Mouse (Mus musculus) liver, embryonic 11.5 days (tissue): ENCODE results near the gene Tedc1. TPM values are rescaled to one million over a fixed set of nuclear protein-coding genes. Genes with fewer than 3 reads are reported as not detected.

Experiments used
- ATAC-seq: fragments of 200-750 bp; cut with Nextera tagmentation; replicated peaks from 2 replicates; pipeline ENCODE4 v1.8.0; 2017; ENCODE audit warnings: moderate number of reproducible peaks, mild to moderate bottlenecking, moderate TSS enrichment, moderate library complexity; ENCODE audit not compliant: low FRiP score
- DNase-seq: peaks from one replicate; pipeline ENCODE4 v3.0.0-alpha.2; 2017; ENCODE audit warnings: low spot score
- H3K27ac ChIP-seq: fragments of 300-500 bp; sonication (generic); 2 replicates; pipeline ENCODE4 v1.5.1; 2014; ENCODE audit warnings: mild to moderate bottlenecking, low read depth, low read length, control low read depth
- H3K27me3 ChIP-seq: fragments of 300-500 bp; sonication (generic); replicated peaks from 2 replicates; pipeline ENCODE4 v1.6.1; 2014; ENCODE audit warnings: low read length, mixed read lengths; ENCODE audit not compliant: control insufficient read depth, insufficient read depth
- H3K36me3 ChIP-seq: fragments of 300-500 bp; sonication (generic); 2 replicates; pipeline ENCODE4 v1.6.1; 2014; ENCODE audit warnings: mild to moderate bottlenecking, low read length, moderate library complexity, mixed read lengths; ENCODE audit not compliant: control insufficient read depth, insufficient read depth
- H3K4me1 ChIP-seq: fragments of 300-500 bp; sonication (generic); replicated peaks from 2 replicates; pipeline ENCODE4 v1.6.1; 2014; ENCODE audit warnings: low read length, mixed read lengths; ENCODE audit not compliant: control insufficient read depth, insufficient read depth
- H3K4me2 ChIP-seq: fragments of 300-500 bp; sonication (generic); 2 replicates; pipeline ENCODE4 v1.6.1; 2014; ENCODE audit warnings: mild to moderate bottlenecking, control low read depth, moderate library complexity
- H3K4me3 ChIP-seq: fragments of 300-500 bp; sonication (generic); 2 replicates; pipeline ENCODE4 v1.5.1; 2014; ENCODE audit warnings: low read depth, low read length, control low read depth
- H3K9ac ChIP-seq: fragments of 300-500 bp; sonication (generic); 2 replicates; pipeline ENCODE4 v1.6.1; 2014; ENCODE audit warnings: low read depth, low read length, control low read depth
- H3K9me3 ChIP-seq: fragments of 300-500 bp; sonication (generic); 2 replicates; pipeline ENCODE4 v1.6.1; 2016; ENCODE audit warnings: low read length, inconsistent platforms, mixed read lengths; ENCODE audit not compliant: control insufficient read depth
- WGBS: fragments of 180-500 bp; shearing (Covaris S2); extraction: QIAGEN DNeasy Blood & Tissue Kit; methylation state at CpG from one replicate; pipeline ENCODE4 v1.1.7; 2014; 5-methylcytosine and 5-hydroxymethylcytosine counted together
- polyA plus RNA-seq: library from polyadenylated mRNA; unstranded; fragments of >200 nt; fragmentation: Nextera tagmentation; extraction: Ambion mirVana; gene quantifications from 2 replicates; pipeline ENCODE4 v1.2.1, GENCODE M21; 2014

Tedc1 gene
- polyA plus RNA-seq, 1 experiment from 2014 or later, result 24.2 TPM

- H3K27me3 ChIP-seq, result no peaks in the 10 kb centered on the region
- H3K4me3 ChIP-seq, result no peak overlapping the region
- H3K27ac ChIP-seq, result no peak overlapping the region
- no peaks in the 10 kb centered on the region for H3K4me1 ChIP-seq
- H3K36me3 ChIP-seq, result no peaks in the 10 kb centered on the region
- no peak overlapping the region for H3K9ac ChIP-seq
- no peak for DNase-seq
- 58% methylated on average over 2 of the region's 2 CpGs for WGBS
- H3K9me3 ChIP-seq, result no peaks in the 10 kb centered on the region
- no peak overlapping the region for H3K4me2 ChIP-seq
- ATAC-seq, result no peak
Observed at GRCm38 (mm10) chr12:113213226-113213625, 57.0 kb downstream of the Tedc1 start.

GRCm38 (mm10) chr12:113214072-113214808 is 58.0 kb downstream of the Tedc1 start:
- no peak for DNase-seq
- 83% methylated on average over 25 of the region's 25 CpGs for WGBS

GRCm38 (mm10) chr12:113214972-113215666 is 58.9 kb downstream of the Tedc1 start:
- H3K9ac ChIP-seq, result no peak overlapping the region
- H3K36me3 ChIP-seq, result no peaks in the 10 kb centered on the region
- H3K9me3 ChIP-seq, result no peaks in the 10 kb centered on the region
- H3K4me1 ChIP-seq, result no peaks in the 10 kb centered on the region
- no peak overlapping the region for H3K4me3 ChIP-seq
- no peak overlapping the region for H3K4me2 ChIP-seq
- ATAC-seq (no peak), DNase-seq (no peak)
- WGBS, result 77% methylated on average over 16 of the region's 16 CpGs
- H3K27ac ChIP-seq, result no peak overlapping the region
- no peaks in the 10 kb centered on the region for H3K27me3 ChIP-seq

More at GRCm38 (mm10) chr12:113214072-113214808, 58.0 kb downstream of the Tedc1 start:
- no peak overlapping the region for H3K4me2 ChIP-seq
- no peak overlapping the region for H3K9ac ChIP-seq
- no peak overlapping the region for H3K4me3 ChIP-seq
- H3K27me3 ChIP-seq, result no peaks in the 10 kb centered on the region
- ATAC-seq, result no peak
- no peaks in the 10 kb centered on the region for H3K36me3 ChIP-seq
- no peaks in the 10 kb centered on the region for H3K4me1 ChIP-seq
- H3K9me3 ChIP-seq, result no peaks in the 10 kb centered on the region
- no peak overlapping the region for H3K27ac ChIP-seq

Other genes with a start within 250 kb of the Tedc1 start
- 0.39 and 1.4 TPM in 2 replicates for gene Jag2, start 226.6 kb upstream of the Tedc1 start, polyA plus RNA-seq
- 38.4 and 43.2 TPM in 2 replicates for gene Nudt14, start 214.3 kb upstream of the Tedc1 start, polyA plus RNA-seq
- gene Btbd6, start 179.9 kb upstream of the Tedc1 start, polyA plus RNA-seq, result 12.3 and 12.4 TPM in 2 replicates
- 51.8 and 52.9 TPM in 2 replicates for gene Brf1, start 155.7 kb upstream of the Tedc1 start, polyA plus RNA-seq
- gene Pacs2, start 141.9 kb upstream of the Tedc1 start, polyA plus RNA-seq, result 11.0 and 11.9 TPM in 2 replicates
- gene Tex22, start 81.9 kb upstream of the Tedc1 start, polyA plus RNA-seq, result not detected in 2 replicates
- 17.7 and 19.2 TPM in 2 replicates for gene Mta1, start 58.1 kb upstream of the Tedc1 start, polyA plus RNA-seq
- gene Crip2, start 16.2 kb upstream of the Tedc1 start, polyA plus RNA-seq, result 80.6 and 86.9 TPM in 2 replicates
- gene Crip1, start 10.1 kb upstream of the Tedc1 start, polyA plus RNA-seq, result 148 and 150 TPM in 2 replicates
- gene Tmem121, start 29.5 kb downstream of the Tedc1 start, polyA plus RNA-seq, result 1.1 and 2.0 TPM in 2 replicates